Mouse (Mus musculus): ENCODE data around the gene Slc4a4.

The Slc4a4 gene

GRCm38 (mm10) chr5:88886668-88887555 lies at the start of gene Slc4a4:
Gene Slc4a4 (plus strand): TSS chr5:88886818.
- peak; percentile 72 for DNase-seq (ENCODE audit: low spot score)

DNA sequence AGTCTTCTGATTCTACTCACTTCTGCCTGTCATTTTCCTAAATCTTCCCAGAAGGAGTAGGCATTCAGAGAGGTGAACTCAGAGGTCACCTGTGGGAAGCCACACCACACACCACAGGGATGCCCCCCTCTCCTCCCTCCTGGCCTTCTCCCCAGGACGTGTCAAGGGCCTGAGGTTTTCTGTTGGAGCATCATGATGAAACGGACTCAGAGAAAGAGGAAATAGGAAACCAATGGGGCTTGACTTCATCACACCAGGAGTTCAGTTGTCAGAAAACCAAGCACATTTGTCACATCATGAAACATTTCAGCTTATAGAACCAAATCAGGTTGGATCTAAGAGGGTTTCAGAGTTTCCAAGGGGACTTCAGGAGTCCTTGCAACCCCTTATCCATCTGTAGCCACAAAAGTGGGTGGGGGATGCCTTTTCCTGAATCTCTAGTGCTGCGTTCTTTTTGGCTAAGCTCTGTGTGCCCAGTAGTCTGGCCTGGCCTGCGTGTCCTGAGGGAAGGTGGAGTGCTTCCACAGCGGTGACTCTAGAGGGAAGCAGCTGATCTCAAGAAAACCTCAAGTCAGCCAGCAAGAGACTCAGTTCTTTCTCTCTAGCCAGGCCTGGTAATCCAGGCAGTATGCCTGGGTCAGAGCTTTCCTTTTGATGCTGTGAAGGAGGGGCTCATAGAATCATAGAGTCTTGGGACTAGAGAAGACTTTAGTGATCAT lies 46.4 kb upstream of the Slc4a4 start:
- DNase-seq (ENCODE audit: low spot score) = no peak

GRCm38 (mm10) chr5:88857311-88857710 lies 29.3 kb upstream of the Slc4a4 start:
- no peak for DNase-seq (ENCODE audit: low spot score)

DNA sequence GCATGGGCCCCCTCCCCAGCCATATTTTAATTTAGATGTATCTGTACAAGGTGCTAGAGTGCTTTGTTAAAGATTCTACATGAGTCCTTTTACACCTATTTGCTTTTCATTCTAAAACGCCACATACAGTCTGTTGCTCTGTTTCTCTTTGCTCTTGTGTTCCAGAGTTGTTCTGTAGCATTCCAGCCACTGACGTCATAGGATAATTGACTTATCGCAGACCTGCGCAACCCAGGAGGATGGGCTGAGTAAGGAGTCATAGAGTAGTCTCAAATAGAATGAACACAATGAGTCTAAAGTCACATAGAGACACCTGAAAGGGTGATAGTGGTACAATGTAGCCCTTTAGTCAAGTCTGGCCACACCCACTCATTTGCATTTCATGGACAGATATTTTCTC lies 28.8 kb upstream of the Slc4a4 start:
- DNase-seq (ENCODE audit: low spot score) = no peak

- DNase-seq (ENCODE audit: low spot score) = no peak
These were observed 28.4 kb upstream of the Slc4a4 start for GRCm38 (mm10) chr5:88858226-88858625.

GRCm38 (mm10) chr5:88862163-88862562 lies 24.5 kb upstream of the Slc4a4 start:
- DNase-seq (ENCODE audit: low spot score) = peak; percentile 66

DNA sequence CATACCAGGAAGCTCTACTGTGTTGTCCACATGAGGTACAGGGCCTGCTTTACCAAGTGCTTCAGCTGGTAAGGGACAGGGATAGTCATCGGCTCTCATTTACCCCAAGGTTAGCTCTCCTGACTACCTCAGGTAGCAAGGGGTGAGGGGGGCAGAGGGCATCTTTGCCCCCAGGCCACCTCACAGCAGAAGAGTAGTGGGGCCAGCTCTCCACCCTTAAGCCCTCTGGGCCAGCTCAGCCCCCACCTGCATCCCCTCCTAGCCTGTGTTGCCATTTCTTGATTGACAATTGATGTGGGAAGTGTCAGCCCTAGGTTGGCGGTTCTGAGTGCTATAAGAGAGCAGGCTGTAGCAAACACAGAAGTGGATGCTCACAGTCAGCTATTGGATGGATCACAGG lies 23.8 kb upstream of the Slc4a4 start:
- DNase-seq (ENCODE audit: low spot score) = no peak

DNA sequence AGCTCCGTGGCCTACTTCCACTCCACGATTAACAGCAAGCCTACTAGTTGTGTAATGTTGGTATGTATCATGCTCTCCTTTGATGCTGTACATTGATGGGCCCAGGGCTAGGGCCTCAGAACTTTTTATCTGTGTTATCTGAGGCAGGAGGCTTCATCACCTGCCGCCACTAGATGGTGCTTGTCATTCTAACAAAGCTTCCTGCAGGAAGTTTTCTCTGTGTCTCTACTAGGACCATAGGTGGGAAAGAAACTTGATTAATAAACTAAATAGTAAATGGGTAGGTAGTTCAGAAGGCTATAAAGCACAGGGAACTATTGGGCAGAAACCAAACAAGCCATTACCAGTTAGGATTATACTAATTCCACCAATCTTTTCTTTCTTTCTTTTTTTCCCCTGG lies 2.5 kb upstream of the Slc4a4 start:
- DNase-seq (ENCODE audit: low spot score) = peak; percentile 73

DNA sequence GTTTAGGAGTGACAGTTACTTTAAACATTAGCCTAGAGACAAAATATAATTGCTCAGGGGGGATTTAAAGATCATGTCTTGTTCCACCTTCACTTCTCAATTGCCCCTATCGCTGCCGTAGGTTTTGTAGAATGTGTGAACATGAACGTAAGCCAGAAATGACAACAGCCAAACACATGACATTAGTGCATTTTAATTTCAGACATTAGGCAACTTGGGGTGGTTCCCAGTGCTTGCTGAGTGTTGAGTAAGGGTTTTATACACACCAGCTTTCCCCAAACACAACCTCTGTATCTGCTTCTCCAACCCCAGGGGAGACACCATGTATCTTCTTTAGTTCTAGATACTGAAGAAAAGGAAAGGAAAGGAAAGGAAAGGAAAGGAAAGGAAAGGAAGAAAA lies 1.1 kb upstream of the Slc4a4 start:
- DNase-seq (ENCODE audit: low spot score) = no peak

GRCm38 (mm10) chr5:88885944-88886343 lies 674 bp upstream of the Slc4a4 start:
- DNase-seq (ENCODE audit: low spot score) = no peak

GRCm38 (mm10) chr5:88886349-88886667 lies 310 bp upstream of the Slc4a4 start:
- no peak for DNase-seq (ENCODE audit: low spot score)

GRCm38 (mm10) chr5:88887556-88888412 lies 1.2 kb downstream of the Slc4a4 start:
- DNase-seq (ENCODE audit: low spot score) = peak; percentile 42

- DNase-seq (ENCODE audit: low spot score) = peak; percentile 4
These were observed 1.7 kb downstream of the Slc4a4 start for GRCm38 (mm10) chr5:88888413-88888700.

GRCm38 (mm10) chr5:88889326-88889725 lies 2.7 kb downstream of the Slc4a4 start:
- DNase-seq (ENCODE audit: low spot score) = peak; percentile 22

GRCm38 (mm10) chr5:88890146-88890545 lies 3.5 kb downstream of the Slc4a4 start:
- DNase-seq (ENCODE audit: low spot score) = no peak

DNA sequence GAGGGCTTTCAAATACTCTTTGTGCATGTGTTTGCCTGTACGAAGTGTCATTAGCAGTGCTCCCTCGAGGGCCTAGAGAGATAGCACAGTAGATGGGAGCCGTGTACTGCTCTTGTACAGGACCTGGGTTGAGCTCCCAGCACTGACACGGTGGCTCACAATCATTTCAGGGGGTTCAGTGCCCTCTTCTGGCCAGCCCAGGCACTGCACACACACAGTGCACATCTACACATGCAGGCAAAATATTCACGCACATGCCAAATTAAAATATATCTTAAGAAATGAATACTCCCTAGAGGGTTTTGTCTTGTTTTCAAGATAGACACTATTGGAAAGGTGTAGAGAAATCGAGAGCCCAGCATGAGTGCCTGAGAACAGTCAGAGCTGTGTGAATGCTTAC lies 10.0 kb downstream of the Slc4a4 start:
- no peak for DNase-seq (ENCODE audit: low spot score)

- peak; percentile 38 for DNase-seq (ENCODE audit: low spot score)
These were observed 16.5 kb downstream of the Slc4a4 start for GRCm38 (mm10) chr5:88903111-88903510.

- no peak for DNase-seq (ENCODE audit: low spot score)
These were observed 16.9 kb downstream of the Slc4a4 start for GRCm38 (mm10) chr5:88903526-88903925.

DNA sequence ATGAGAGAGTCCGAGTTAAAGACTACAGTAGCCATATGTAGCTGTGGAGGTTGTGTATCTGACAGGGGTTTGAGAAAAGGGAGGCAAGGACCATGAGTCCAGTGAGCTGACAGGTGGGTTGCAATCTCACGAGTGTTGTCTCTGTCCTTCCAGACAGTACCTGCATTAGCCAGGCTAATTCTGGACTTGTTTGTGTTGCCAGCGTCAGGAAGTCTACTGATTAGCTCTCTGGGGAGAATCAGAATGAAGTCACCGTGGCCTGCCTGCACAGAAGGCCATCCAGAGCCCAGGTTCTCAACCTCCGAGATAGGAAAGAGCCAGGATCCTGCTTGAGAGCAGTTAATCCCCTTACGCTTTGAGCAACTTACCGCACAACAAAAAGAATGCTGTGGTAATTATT lies 18.2 kb downstream of the Slc4a4 start:
- no peak for DNase-seq (ENCODE audit: low spot score)

DNA sequence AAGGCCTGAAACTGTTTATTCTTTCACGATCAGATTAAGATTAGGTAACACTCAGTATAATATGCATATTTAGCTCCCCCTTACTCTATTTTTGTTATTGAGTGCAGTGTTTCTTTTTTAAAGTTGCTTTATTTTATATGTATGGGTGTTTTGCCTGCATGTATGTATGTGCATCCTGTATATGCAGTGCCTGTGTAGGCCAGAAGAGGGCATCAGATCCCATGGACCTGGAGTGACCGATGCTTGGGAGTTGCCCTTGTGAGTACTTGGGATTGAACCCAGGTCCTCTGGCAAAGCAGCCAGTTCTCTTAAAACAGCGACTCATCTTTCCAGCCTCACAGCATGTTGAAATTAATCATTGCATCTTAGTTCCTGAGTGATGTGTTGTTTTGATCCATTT lies 21.0 kb downstream of the Slc4a4 start:
- no peak for DNase-seq (ENCODE audit: low spot score)

DNA sequence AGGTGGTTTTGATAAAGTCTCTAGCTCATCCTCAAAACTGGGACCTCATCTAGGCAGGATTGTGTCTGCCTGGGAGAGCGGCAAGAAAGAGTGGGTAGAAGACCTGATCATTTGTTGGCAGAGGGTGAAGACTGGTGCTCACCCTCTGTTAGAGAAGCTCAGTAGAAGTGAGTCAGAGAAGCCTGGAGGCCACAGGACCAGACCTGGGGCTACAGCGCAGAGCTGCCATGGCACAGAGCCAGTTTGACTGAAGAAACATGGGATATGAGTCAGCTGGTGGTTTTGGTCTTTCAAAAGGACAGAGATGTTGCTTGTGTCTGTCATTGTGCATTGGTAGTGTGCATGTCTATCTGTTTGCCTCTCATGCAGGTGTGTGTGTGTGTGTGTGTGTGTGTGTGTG lies 26.0 kb downstream of the Slc4a4 start:
- DNase-seq (ENCODE audit: low spot score) = no peak

DNA sequence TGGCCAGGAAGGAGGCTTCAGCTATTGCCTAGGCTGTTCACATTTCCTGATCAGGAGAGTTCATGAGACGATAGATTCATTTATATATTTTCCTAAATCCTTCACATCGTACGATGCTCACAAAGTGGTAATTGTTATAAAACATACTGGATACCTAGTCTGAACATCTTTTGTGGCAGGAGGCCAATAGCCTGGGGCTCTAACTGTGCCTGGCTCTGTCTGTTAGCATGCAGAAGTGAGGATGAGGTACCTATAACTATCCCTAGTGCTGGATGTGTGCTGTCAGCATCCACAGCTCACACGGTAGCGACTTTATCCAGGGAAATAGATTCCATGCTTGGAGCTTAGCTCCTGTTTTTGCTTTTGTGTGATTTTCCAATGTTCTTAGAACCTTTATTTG lies 28.5 kb downstream of the Slc4a4 start:
- no peak for DNase-seq (ENCODE audit: low spot score)

DNA sequence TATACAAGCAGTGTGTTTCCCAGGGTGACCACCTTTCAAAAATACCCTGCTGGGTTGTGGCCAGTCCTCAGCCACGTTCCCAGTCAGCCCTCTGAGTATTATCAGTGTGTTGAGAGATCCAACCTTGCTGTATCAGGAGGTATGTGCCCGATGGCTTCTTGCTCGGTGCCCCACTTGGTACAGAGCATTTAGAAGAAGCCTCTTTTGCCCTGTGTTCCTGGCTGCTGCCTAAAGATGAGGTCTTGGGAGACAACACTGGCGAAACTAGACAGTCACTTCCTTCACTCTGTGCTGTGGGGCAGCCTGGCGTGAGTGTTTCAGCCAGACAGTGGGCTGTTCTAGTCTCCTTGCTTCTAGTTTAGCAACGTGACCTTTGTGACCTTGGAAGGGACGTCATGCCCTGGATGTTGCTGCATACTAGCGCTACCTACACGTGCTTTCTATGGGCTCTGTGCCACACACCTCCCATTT lies 29.9 kb downstream of the Slc4a4 start:
- no peak for DNase-seq (ENCODE audit: low spot score)
